Mouse (Mus musculus): ENCODE results near the gene Podn.

GRCm38 (mm10) chr4:108052673-108053072 lies 43.6 kb downstream of the Podn start:
- TF ChIP-seq POLR2A (IDR thresholded peaks at IDR 0.05; ENCODE audit: low read depth, low read length): no peak
- no peak for TF ChIP-seq CTCF (conservative IDR thresholded peaks at IDR 0.05; ENCODE audit: insufficient read depth, insufficient read length, low read depth, low read length)
